13 mouse cellular contexts compared by ENCODE assay signal in the genomic region with DNA sequence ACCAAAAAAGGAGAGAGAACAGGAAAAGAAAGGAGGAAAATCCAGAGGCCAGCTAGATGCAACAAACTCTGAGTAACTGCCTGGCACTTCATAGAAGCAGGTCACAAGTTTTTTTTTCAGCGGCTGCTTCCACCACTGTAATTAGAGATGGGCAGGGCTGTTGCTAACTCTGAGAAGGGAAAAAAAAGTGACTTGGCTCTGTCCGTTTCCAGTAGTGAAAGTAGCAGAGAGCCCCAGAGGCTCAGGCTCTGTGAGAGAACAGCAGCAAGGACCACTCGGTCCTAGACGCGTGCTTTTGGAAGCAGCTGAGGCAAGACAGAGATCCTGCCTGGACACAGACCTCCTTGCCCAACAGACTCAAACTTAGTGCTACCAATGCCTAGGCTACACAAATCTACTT. TPM values are rescaled to one million over a fixed set of nuclear protein-coding genes. Genes with fewer than 3 reads are reported as not detected.
DNase-seq lines count a peak whose midpoint lies in the region; ATAC-seq lines count a peak whose summit lies in the region.
"Had no signal": no experiment of that assay in that cellular context is flagged by ENCODE, and none has a peak within 500 bp of the region (broad histone marks: within the 10 kb centered on the region; RNA-seq: fewer than 3 reads in every experiment).

No protein-coding gene starts in this region.

- H3K9ac ChIP-seq in limb, embryonic 13.5 days = no peak overlapping the region
- no peak overlapping the region for H3K9ac ChIP-seq in liver, embryonic 12.5 days
- H3K9ac ChIP-seq: liver, embryonic 15.5 days had no signal

- H3K36me3 ChIP-seq in limb, embryonic 13.5 days = peaks cover 4% of the 10 kb centered on the region; the same call in 1 of the 2 replicates
- no peaks in the 10 kb centered on the region for H3K36me3 ChIP-seq in liver, embryonic 12.5 days
- H3K36me3 ChIP-seq: liver, embryonic 15.5 days had no signal

- H3K27ac ChIP-seq in limb, embryonic 13.5 days = no peak overlapping the region
- H3K27ac ChIP-seq in liver, embryonic 12.5 days = no peak overlapping the region
- H3K27ac ChIP-seq: left cerebral cortex, adult 2 months; liver, embryonic 15.5 days had no signal

- peaks cover 35% of the 10 kb centered on the region for H3K4me1 ChIP-seq in limb, embryonic 13.5 days
- H3K4me1 ChIP-seq in liver, embryonic 12.5 days = peaks cover 5% of the 10 kb centered on the region; the same call in 1 of the 2 replicates

- H3K4me3 ChIP-seq in limb, embryonic 13.5 days = no peak overlapping the region
- H3K4me3 ChIP-seq in liver, embryonic 12.5 days = no peak overlapping the region
- H3K4me3 ChIP-seq: erythroblast, embryonic 14.5 days; left cerebral cortex, adult 2 months; liver, embryonic 15.5 days had no signal

- no peaks in the 10 kb centered on the region; the same call in 1 of the 2 replicates for H3K27me3 ChIP-seq in limb, embryonic 13.5 days
- peaks cover under 1% of the 10 kb centered on the region; the same call in 1 of the 2 replicates for H3K27me3 ChIP-seq in liver, embryonic 12.5 days (replicated peaks)
- H3K27me3 ChIP-seq: liver, embryonic 15.5 days had no signal

- H3K4me2 ChIP-seq in limb, embryonic 13.5 days (replicated peaks) = peak overlapping the region; percentile 19; the same call in 1 of the 2 replicates
- no peak overlapping the region for H3K4me2 ChIP-seq in liver, embryonic 12.5 days
- H3K4me2 ChIP-seq: liver, embryonic 15.5 days had no signal

- H3K9me3 ChIP-seq in limb, embryonic 13.5 days = no peaks in the 10 kb centered on the region
- no peaks in the 10 kb centered on the region for H3K9me3 ChIP-seq in liver, embryonic 12.5 days (replicated peaks)
- H3K9me3 ChIP-seq: liver, embryonic 15.5 days had no signal

- peak; percentile 25 for DNase-seq in embryo, embryonic 10 days (ENCODE audit: low spot score)
- no peak for DNase-seq in embryo, embryonic 11 days
- peak; percentile 14 for DNase-seq in kidney, postnatal 14 days
- no peak for DNase-seq in kidney, adult 11 months
- DNase-seq in fibroblast of lung, adult 2 months (ENCODE audit: low read depth) = peak; percentile 77
- no peak for DNase-seq in urinary bladder, postnatal 36 days (ENCODE audit: low spot score in 2 of 2)
- DNase-seq: cerebellum, adult 9-10 months had no signal

- ATAC-seq in limb, embryonic 13.5 days (ENCODE audit: low FRiP score, low read depth) = no peak
- no peak for ATAC-seq in liver, embryonic 12.5 days

- 8% methylated on average over 5 of the region's 5 CpGs for WGBS in limb, embryonic 13.5 days
- WGBS in liver, embryonic 12.5 days (ENCODE audit: insufficient replicate concordance) = 61% methylated on average over 5 of the region's 5 CpGs

RNA-seq across cellular contexts. Expression of gene Apoh, which starts 6.7 kb away (rescaled TPM):
- polyA plus RNA-seq in limb, embryonic 13.5 days (2015; fragmentation: Nextera tagmentation; extraction: Ambion mirVana) = not detected in 2 replicates
- 36.3 and 36.7 TPM in 2 replicates for polyA plus RNA-seq in liver, embryonic 12.5 days (2016; fragmentation: Nextera tagmentation; extraction: Ambion mirVana)
- polyA plus RNA-seq: erythroblast, embryonic 14.5 days; spleen, adult 2 months had no signal

RNA-seq across cellular contexts. Expression of gene Prkca, which starts 7.3 kb away (rescaled TPM):
- 5.6 and 7.2 TPM in 2 replicates for polyA plus RNA-seq in limb, embryonic 13.5 days (2015; fragmentation: Nextera tagmentation; extraction: Ambion mirVana)
- polyA plus RNA-seq in liver, embryonic 12.5 days (2016; fragmentation: Nextera tagmentation; extraction: Ambion mirVana) = 6.4 and 7.5 TPM in 2 replicates

Comparison
In these comparisons a context has a peak if more than half of its experiments do, and no peak if none do; other contexts are left out.
1. DNase-seq: peak in embryo, embryonic 10 days (single experiment), kidney, postnatal 14 days (single experiment) and fibroblast of lung, adult 2 months (single experiment); none in embryo, embryonic 11 days (single experiment), kidney, adult 11 months (single experiment) and urinary bladder, postnatal 36 days (0 of 2).
2. RNA of gene Apoh, which starts 6.7 kb away (polyA plus RNA-seq): 36.3 to 36.7 TPM in liver, embryonic 12.5 days; not detected in limb, embryonic 13.5 days; every median in the first group is over 10 times any median in the second.